Mouse (Mus musculus): ENCODE results near the gene Actbl2. TPM values are rescaled to one million over a fixed set of nuclear protein-coding genes. Genes with fewer than 3 reads are reported as not detected.

Actbl2 gene
- polyA plus RNA-seq, 1 experiment = not detected

DNA sequence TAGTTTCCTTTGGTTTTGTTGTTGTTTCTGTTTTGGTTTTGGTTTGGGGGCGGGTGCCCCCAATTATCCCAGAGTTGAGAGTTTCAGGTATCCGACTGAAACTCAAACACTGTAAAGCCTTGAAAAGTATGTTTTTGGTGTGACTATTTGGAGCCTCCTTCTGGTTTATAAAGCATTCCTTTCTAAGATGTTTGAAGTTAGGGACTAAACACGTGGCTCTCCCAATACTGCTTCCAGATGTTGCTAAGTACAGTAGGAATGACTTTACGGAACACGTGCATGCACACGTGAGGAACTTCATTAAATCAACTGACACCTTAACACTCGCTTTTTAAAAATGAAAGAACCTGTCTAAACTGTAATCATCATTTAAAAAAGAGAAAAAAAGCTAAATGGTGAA is 4.9 kb downstream of the Actbl2 start:
- Histone ChIP-seq H3K4me3 (replicated peaks; ENCODE audit: control insufficient read depth, low read depth, low read length) (no peak overlapping the region), H3K4me1 (ENCODE audit: control insufficient read depth, insufficient read depth, low read length) (no peaks in the 10 kb centered on the region), H3K27ac (ENCODE audit: control insufficient read depth, insufficient read depth, low read depth, low read length, poor library complexity) (no peak overlapping the region)
- WGBS = 82% methylated on average over 7 of the region's 7 CpGs
- TF ChIP-seq POLR2A (IDR thresholded peaks at IDR 0.05; ENCODE audit: borderline replicate concordance, control insufficient read depth, low read depth, low read length) (no peak), CTCF (IDR thresholded peaks at IDR 0.05; ENCODE audit: control insufficient read depth, insufficient read depth, low read length) (no peak)

GRCm38 (mm10) chr13:111263186-111263585 is 8.4 kb downstream of the Actbl2 start:
- Histone ChIP-seq H3K27ac (ENCODE audit: control insufficient read depth, insufficient read depth, low read depth, low read length, poor library complexity) (no peak overlapping the region), H3K4me3 (replicated peaks; ENCODE audit: control insufficient read depth, low read depth, low read length) (no peak overlapping the region), H3K4me1 (ENCODE audit: control insufficient read depth, insufficient read depth, low read length) (no peaks in the 10 kb centered on the region)
- 70% methylated on average over 2 of the region's 2 CpGs for WGBS
- TF ChIP-seq POLR2A (IDR thresholded peaks at IDR 0.05; ENCODE audit: borderline replicate concordance, control insufficient read depth, low read depth, low read length) = no peak
- TF ChIP-seq CTCF (IDR thresholded peaks at IDR 0.05; ENCODE audit: control insufficient read depth, insufficient read depth, low read length) = no peak

DNA sequence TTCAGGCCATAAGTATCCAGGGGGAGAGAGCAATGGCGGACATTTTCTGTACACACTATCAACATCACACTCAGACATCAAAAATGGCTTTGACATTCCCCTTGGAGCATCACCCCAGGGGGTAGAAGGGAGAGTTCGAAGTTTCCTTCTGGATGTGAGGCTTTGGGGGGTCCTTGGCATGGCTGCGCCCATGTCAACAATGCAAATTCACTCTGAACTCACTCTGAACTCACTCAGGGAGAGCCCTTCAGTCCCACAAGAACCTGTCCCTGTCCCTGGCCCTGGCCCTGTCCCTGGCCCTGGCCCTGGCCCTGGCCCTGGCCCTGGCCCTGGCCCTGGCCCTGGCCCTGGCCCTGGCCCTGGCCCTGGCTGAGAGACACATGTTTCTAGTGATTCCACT is 8.9 kb downstream of the Actbl2 start:
- no peak overlapping the region for H3K27ac ChIP-seq (ENCODE audit: control insufficient read depth, insufficient read depth, low read depth, low read length, poor library complexity)
- H3K4me1 ChIP-seq (ENCODE audit: control insufficient read depth, insufficient read depth, low read length) = no peaks in the 10 kb centered on the region
- no peak overlapping the region for H3K4me3 ChIP-seq (replicated peaks; ENCODE audit: control insufficient read depth, low read depth, low read length)
- WGBS = 76% methylated on average over 3 of the region's 3 CpGs
- TF ChIP-seq CTCF (IDR thresholded peaks at IDR 0.05; ENCODE audit: control insufficient read depth, insufficient read depth, low read length) = no peak
- TF ChIP-seq POLR2A (IDR thresholded peaks at IDR 0.05; ENCODE audit: borderline replicate concordance, control insufficient read depth, low read depth, low read length) = no peak

GRCm38 (mm10) chr13:111265231-111266000 is 10.6 kb downstream of the Actbl2 start:
- TF ChIP-seq CTCF (IDR thresholded peaks at IDR 0.05; ENCODE audit: control insufficient read depth, insufficient read depth, low read length) (no peak), POLR2A (IDR thresholded peaks at IDR 0.05; ENCODE audit: borderline replicate concordance, control insufficient read depth, low read depth, low read length) (no peak)
- Histone ChIP-seq H3K27ac (ENCODE audit: control insufficient read depth, insufficient read depth, low read depth, low read length, poor library complexity) (no peak overlapping the region), H3K4me3 (replicated peaks; ENCODE audit: control insufficient read depth, low read depth, low read length) (no peak overlapping the region), H3K4me1 (ENCODE audit: control insufficient read depth, insufficient read depth, low read length) (no peaks in the 10 kb centered on the region)
- 24% methylated on average over 4 of the region's 4 CpGs for WGBS

DNA sequence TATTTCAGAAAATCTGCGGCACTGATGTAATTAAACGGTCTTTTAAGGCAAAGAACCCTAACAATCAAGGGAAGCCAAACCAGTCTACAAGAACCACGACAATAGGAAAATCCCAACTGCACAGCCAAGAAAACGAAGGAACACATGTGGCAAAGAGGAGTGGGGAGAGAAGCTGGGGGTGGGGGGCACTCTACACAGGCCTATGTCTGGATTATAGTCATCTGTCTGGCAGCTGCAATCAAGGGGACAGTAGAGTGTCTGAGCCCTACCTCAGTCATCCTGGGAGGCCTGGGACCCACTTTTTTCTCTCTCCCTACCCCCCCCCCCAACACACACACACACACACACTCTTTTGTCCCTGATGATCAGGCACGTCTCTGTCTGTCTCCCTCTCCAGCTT is 12.0 kb downstream of the Actbl2 start:
- TF ChIP-seq CTCF (IDR thresholded peaks at IDR 0.05; ENCODE audit: control insufficient read depth, insufficient read depth, low read length) (no peak), POLR2A (IDR thresholded peaks at IDR 0.05; ENCODE audit: borderline replicate concordance, control insufficient read depth, low read depth, low read length) (no peak)
- Histone ChIP-seq H3K4me3 (replicated peaks; ENCODE audit: control insufficient read depth, low read depth, low read length) (no peak overlapping the region), H3K27ac (ENCODE audit: control insufficient read depth, insufficient read depth, low read depth, low read length, poor library complexity) (no peak overlapping the region), H3K4me1 (ENCODE audit: control insufficient read depth, insufficient read depth, low read length) (no peaks in the 10 kb centered on the region)
- 84% methylated on average over 5 of the region's 5 CpGs for WGBS

GRCm38 (mm10) chr13:111268992-111269391 is 14.2 kb downstream of the Actbl2 start:
- WGBS = 90% methylated on average over 5 of the region's 5 CpGs
- Histone ChIP-seq H3K4me3 (replicated peaks; ENCODE audit: control insufficient read depth, low read depth, low read length) (no peak overlapping the region), H3K4me1 (ENCODE audit: control insufficient read depth, insufficient read depth, low read length) (no peaks in the 10 kb centered on the region), H3K27ac (ENCODE audit: control insufficient read depth, insufficient read depth, low read depth, low read length, poor library complexity) (no peak overlapping the region)
- TF ChIP-seq POLR2A (IDR thresholded peaks at IDR 0.05; ENCODE audit: borderline replicate concordance, control insufficient read depth, low read depth, low read length) = no peak
- TF ChIP-seq CTCF (IDR thresholded peaks at IDR 0.05; ENCODE audit: control insufficient read depth, insufficient read depth, low read length) = no peak

DNA sequence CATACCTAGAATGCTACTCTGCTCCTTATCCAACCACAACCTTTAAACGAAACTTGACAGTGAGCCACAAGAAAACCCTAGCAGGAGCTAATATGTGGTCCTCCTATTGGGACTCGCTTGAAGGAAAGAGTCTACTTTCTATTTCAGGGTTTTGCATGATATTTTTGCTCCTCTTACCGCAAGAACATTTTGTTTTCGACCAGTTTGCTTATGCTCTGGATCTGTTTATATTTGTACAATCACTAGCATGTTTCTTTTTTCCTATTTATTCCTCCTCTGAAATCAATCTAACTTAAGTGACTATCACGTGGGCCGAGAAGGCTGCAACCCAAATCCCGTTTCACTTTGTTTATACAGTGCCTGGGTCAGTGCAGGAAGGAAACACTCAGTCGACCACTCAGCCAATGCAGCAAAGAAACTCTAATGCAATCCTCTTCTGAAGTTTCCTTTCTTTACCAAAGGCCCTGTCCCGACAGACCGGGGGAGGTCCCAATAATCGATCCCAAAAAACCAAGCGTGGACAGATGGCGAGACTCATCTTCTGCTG is 15.0 kb downstream of the Actbl2 start:
- Histone ChIP-seq H3K4me3 (replicated peaks; ENCODE audit: control insufficient read depth, low read depth, low read length) (no peak overlapping the region), H3K27ac (ENCODE audit: control insufficient read depth, insufficient read depth, low read depth, low read length, poor library complexity) (no peak overlapping the region), H3K4me1 (ENCODE audit: control insufficient read depth, insufficient read depth, low read length) (no peaks in the 10 kb centered on the region)
- TF ChIP-seq CTCF (IDR thresholded peaks at IDR 0.05; ENCODE audit: control insufficient read depth, insufficient read depth, low read length) (no peak), POLR2A (IDR thresholded peaks at IDR 0.05; ENCODE audit: borderline replicate concordance, control insufficient read depth, low read depth, low read length) (no peak)
- 28% methylated on average over 13 of the region's 13 CpGs for WGBS

DNA sequence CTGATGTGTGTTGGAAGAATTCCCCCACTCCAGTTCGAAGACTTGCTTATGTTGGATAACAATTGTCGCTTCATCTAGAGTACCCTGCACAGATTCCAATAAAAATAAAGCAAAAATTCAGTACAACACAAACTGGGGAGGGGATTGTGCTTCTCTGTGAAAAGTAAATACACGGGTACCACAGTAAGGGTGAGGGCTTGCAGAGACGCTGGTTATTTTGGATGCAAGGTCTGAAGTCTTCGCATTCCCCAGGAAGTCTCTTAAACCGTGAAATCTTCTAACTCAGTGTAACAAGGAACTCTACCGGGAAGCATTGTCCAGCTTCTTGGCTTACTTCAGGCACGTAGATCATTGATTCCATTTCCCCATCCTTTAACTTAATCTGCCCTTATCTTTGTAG is 17.1 kb downstream of the Actbl2 start:
- TF ChIP-seq POLR2A (IDR thresholded peaks at IDR 0.05; ENCODE audit: borderline replicate concordance, control insufficient read depth, low read depth, low read length) = no peak
- TF ChIP-seq CTCF (IDR thresholded peaks at IDR 0.05; ENCODE audit: control insufficient read depth, insufficient read depth, low read length) = no peak
- 83% methylated on average over 8 of the region's 8 CpGs for WGBS
- no peak overlapping the region for H3K4me3 ChIP-seq (replicated peaks; ENCODE audit: control insufficient read depth, low read depth, low read length)
- no peak overlapping the region for H3K27ac ChIP-seq (ENCODE audit: control insufficient read depth, insufficient read depth, low read depth, low read length, poor library complexity)
- no peaks in the 10 kb centered on the region for H3K4me1 ChIP-seq (ENCODE audit: control insufficient read depth, insufficient read depth, low read length)
